Mouse (Mus musculus): ENCODE measurements around the gene Tcf23.

The Tcf23 gene

GRCm38 (mm10) chr5:30949654-30950326, 18.7 kb upstream of the Tcf23 start:
- DNase-seq (ENCODE audit: low read depth, low spot score): peak; percentile 57

GRCm38 (mm10) chr5:30950451-30950850, 18.0 kb upstream of the Tcf23 start:
- DNase-seq (ENCODE audit: low read depth, low spot score): no peak

GRCm38 (mm10) chr5:30950922-30951321, 17.5 kb upstream of the Tcf23 start:
- no peak for DNase-seq (ENCODE audit: low read depth, low spot score)

GRCm38 (mm10) chr5:30951706-30952105, 16.8 kb upstream of the Tcf23 start:
- DNase-seq (ENCODE audit: low read depth, low spot score): no peak

- no peak for DNase-seq (ENCODE audit: low read depth, low spot score)
These were observed 15.9 kb upstream of the Tcf23 start for GRCm38 (mm10) chr5:30952551-30952950.

- DNase-seq (ENCODE audit: low read depth, low spot score): no peak
These were observed 14.4 kb upstream of the Tcf23 start for GRCm38 (mm10) chr5:30954065-30954464.

- DNase-seq (ENCODE audit: low read depth, low spot score): no peak
These were observed 13.9 kb upstream of the Tcf23 start for GRCm38 (mm10) chr5:30954556-30954955.

GRCm38 (mm10) chr5:30955751-30956150, 12.7 kb upstream of the Tcf23 start:
- no peak for DNase-seq (ENCODE audit: low read depth, low spot score)

- no peak for DNase-seq (ENCODE audit: low read depth, low spot score)
These were observed 10.6 kb upstream of the Tcf23 start for GRCm38 (mm10) chr5:30957891-30958290.

GRCm38 (mm10) chr5:30959198-30959854, 9.1 kb upstream of the Tcf23 start:
- DNase-seq (ENCODE audit: low read depth, low spot score): peak; percentile 11

GRCm38 (mm10) chr5:30959966-30960501, 8.4 kb upstream of the Tcf23 start, which contains the start of gene Preb:
Gene Preb, minus strand, starts transcription at chr5:30960361.
- peak; percentile 90 for DNase-seq (ENCODE audit: low read depth, low spot score)

- DNase-seq (ENCODE audit: low read depth, low spot score): no peak
These were observed 7.6 kb upstream of the Tcf23 start for GRCm38 (mm10) chr5:30960814-30961213.

GRCm38 (mm10) chr5:30961545-30962505, 6.6 kb upstream of the Tcf23 start:
- DNase-seq (ENCODE audit: low read depth, low spot score): no peak

GRCm38 (mm10) chr5:30963916-30964315, 4.5 kb upstream of the Tcf23 start:
- DNase-seq (ENCODE audit: low read depth, low spot score): no peak

GRCm38 (mm10) chr5:30966189-30966588, 2.3 kb upstream of the Tcf23 start:
- no peak for DNase-seq (ENCODE audit: low read depth, low spot score)

- DNase-seq (ENCODE audit: low read depth, low spot score): no peak
These were observed 978 bp downstream of the Tcf23 start for GRCm38 (mm10) chr5:30969440-30969839.

- DNase-seq (ENCODE audit: low read depth, low spot score): no peak
These were observed 6.6 kb downstream of the Tcf23 start for GRCm38 (mm10) chr5:30974870-30975656.

- no peak for DNase-seq (ENCODE audit: low read depth, low spot score)
These were observed 13.9 kb downstream of the Tcf23 start for GRCm38 (mm10) chr5:30982357-30982756.

GRCm38 (mm10) chr5:30992980-30993676, 24.7 kb downstream of the Tcf23 start:
- no peak for DNase-seq (ENCODE audit: low read depth, low spot score)

GRCm38 (mm10) chr5:30994074-30994473, 25.6 kb downstream of the Tcf23 start:
- no peak for DNase-seq (ENCODE audit: low read depth, low spot score)
